Mouse (Mus musculus) right cerebral cortex, postnatal 4 days (tissue): ENCODE data around the gene Chrnb2.
"Not testable (repeated sequence)": the region's sequence is repeated elsewhere in the genome, so short reads cannot be mapped to it uniquely, and the experiment has no call there.

Experiments used
- DNase-seq: peaks from one replicate; pipeline ENCODE4 v3.0.0-alpha.2; 2022

Chrnb2 gene

GRCm38 (mm10) chr3:89764119-89764724, at the start of gene Chrnb2:
Chrnb2 (minus strand) TSS chr3:89764632.
- DNase-seq, result peak; percentile 73

DNA sequence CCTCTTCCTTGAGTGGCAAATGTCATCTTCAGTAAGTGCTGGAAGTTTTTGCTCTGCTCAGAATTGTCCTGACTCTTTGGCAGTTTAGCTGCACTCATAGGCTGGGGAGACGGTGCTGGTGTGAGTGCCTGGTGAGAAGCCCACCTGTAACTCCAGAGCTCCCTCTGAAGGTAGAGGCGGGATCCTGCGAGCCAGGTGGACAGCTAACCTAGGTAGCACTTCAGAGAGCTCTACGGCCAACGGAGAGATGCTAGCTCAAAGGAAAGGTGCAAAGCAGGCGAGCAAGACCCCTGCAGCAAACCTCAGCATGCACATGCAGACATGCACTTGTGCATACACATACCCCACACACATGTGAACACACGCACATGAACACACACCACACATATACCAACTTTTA, 49.6 kb upstream of the Chrnb2 start:
- DNase-seq, result no peak

GRCm38 (mm10) chr3:89812166-89812565, 47.7 kb upstream of the Chrnb2 start:
- no peak for DNase-seq

GRCm38 (mm10) chr3:89810841-89811240, 46.4 kb upstream of the Chrnb2 start:
- no peak for DNase-seq

DNA sequence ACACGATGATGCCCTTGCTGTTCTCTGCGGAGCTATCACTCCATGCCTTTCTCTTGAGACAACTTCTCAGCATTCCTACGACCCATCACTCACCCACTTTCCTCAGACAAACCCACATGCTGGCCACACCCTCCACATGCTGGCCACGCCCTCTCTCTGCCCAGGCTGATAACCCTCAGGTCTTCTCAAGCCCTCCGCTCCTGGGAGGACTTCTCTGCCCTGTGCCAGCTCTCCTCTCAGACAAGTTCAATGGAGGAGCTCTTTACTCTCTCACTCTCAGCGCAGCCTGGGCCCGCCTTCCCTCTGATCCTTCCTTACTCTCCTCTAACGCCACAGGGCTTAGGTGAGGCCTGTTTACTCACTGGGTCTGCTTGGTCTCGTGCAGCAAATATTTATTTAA, 44.2 kb upstream of the Chrnb2 start:
- DNase-seq, result no peak

- no peak for DNase-seq
Observed at GRCm38 (mm10) chr3:89807881-89808280, 43.4 kb upstream of the Chrnb2 start.

- no peak for DNase-seq
Observed at GRCm38 (mm10) chr3:89807171-89807570, 42.7 kb upstream of the Chrnb2 start.

- no peak for DNase-seq
Observed at GRCm38 (mm10) chr3:89806751-89807150, 42.3 kb upstream of the Chrnb2 start.

DNA sequence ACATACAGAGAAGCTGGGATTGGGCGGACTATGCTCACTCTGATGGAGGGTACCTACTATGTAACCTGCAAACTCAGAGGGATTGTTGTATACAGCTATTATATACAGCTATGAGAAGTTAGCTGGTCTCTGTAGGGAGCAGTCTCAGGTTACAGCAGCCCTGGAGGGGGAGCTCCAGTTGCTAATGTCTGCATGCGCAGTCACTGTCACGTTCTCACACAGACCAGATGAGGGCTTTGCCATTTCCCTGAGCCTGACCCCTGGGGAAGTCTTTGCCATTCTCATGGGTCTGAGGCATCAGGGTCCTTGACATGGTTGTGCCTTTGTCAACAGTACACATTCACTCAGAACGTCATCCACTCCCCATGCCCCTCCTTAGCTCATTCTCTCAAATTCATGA, 40.7 kb upstream of the Chrnb2 start:
- DNase-seq, result no peak

DNA sequence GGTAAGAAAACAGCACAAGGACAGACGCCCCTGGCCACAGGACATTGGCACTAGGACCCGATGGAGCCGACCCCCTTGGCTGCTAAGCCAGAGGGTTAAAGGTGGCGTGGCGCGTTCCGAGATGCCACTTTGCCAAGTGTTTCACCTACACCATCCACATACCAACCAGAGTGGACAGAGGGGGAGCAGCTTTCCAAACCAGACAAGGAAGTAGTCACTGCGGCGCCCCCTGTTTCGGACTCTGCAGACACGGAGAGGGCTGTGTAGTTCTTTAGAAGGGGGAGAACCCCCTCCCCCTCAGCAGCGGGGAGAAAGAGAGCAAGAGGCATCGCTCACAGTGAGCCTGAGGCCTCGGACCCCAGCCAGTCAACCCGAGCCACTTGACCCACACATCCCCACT, 38.4 kb upstream of the Chrnb2 start:
- DNase-seq, result no peak

GRCm38 (mm10) chr3:89801507-89801847, 37.0 kb upstream of the Chrnb2 start:
- DNase-seq, result no peak

- DNase-seq, result no peak
Observed at GRCm38 (mm10) chr3:89800774-89801506, 36.5 kb upstream of the Chrnb2 start.

- not testable (repeated sequence) for DNase-seq
Observed at GRCm38 (mm10) chr3:89800078-89800477, 35.6 kb upstream of the Chrnb2 start.

- no peak for DNase-seq
Observed at GRCm38 (mm10) chr3:89799476-89799875, 35.0 kb upstream of the Chrnb2 start.

DNA sequence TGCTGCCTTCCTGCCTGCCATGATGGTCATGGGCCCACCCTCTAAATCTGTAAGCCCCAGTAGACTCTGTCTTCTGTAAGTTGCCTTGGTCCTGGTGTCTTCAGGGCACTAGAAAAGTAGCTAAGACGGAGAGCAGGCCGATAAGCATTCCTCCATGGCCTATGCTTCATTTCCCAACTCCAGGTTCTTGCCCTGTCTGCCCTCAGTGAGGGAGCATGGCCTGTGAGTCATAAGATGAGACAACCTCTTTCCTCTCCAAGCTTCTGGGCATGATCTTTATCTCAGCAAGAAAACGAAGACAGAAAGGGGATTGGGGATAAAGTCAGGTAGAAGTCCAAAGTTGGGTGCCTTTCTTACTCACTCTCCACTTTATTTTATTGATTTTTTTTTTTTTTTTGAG, 34.1 kb upstream of the Chrnb2 start:
- DNase-seq, result no peak

- DNase-seq, result no peak
Observed at GRCm38 (mm10) chr3:89796358-89796757, 31.9 kb upstream of the Chrnb2 start.

DNA sequence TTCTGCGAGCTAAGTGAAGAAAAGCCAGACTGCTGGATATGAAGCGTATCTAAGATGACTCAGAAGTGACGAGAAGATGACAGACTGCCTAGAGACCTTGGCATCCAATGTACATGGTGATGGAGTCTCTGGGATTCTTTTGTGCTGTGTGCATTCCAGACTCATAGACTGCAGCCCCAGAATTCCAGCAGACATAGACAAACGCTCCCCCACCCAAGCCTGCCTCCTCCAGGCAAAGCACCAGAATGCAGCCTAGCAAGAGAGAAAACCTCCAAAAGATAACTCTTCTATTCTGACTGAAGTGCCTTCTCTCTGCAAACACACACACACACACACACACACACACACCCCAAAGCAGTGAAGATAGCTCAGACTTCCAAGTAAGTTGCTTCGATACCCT, 31.3 kb upstream of the Chrnb2 start:
- no peak for DNase-seq

DNA sequence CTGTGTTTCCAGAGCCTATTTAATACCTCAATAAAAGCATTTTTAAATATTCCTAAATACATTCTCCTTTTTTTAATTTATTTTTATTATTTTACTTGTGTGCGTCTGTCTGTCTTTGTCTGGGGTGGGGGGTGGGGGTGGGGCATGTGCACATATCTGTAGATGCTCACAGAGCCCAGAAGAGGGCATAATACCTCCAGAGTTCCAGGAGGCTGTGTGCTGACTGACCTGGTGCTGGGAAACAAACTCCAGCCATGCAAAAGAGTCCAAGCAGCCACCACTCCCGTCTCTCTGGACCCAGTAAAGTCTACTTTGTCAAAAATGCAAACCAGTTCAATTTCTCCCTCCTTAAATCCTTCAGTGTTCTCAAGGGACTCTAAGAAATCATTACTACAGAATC, 30.2 kb upstream of the Chrnb2 start:
- no peak for DNase-seq

- DNase-seq, result peak; percentile 30
Observed at GRCm38 (mm10) chr3:89788680-89789352, 24.4 kb upstream of the Chrnb2 start.

DNA sequence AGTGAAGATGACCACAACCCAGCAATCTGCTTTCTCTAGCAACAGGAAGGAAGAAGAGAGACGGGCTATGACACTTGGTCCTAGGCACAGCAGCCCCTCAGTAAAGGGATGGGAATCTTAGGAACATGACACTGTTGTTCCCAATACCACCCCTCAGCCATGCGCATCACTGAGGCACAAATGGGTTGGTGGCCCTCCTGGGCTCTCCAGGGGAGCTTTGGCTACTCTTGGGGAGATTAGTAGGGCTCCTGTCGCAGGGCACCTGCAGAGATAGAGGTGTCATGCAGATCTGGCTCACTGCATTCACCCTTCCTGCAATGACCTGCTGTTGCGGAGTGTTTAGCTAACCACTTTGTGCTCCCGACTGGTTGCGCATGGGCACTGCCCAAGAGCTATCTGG, 21.8 kb upstream of the Chrnb2 start:
- no peak for DNase-seq

DNA sequence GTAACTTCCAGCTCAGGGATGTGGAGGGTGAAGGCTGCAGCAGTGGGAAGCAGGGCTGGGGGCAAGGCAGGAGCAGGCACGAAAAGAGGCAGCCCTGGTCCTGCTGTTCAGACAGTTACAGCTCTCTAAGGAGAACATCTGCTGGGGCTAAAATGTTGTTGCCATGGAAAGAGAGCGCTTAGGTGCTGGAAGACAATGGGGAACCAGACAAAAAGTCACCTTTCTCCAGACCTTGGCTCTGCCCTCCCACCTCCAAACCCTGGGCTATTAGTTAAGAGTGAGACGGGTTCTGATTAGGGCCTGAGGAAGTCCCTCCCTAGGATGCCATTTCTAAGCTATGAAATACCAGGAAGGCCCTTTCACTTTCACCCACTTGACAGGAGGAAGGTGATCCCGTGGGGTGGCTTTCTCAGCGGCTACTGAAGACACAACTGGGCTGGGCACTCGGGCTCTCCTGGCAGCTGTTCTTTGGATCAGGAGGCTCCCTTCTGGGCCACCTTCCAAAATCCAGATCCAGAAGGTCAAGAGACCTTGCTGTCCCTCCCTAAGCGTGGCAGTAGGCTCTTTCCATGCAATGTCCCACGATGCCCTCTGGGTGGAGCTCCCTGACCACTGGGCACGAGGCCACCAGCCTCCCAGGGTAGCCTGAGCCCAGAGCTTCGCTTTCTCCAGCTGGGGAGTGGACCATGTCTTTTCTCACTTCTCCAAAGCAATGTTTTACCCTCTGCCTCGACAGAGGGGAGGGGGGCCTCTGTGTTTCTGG, 20.7 kb upstream of the Chrnb2 start:
- DNase-seq, result peak; percentile 66

DNA sequence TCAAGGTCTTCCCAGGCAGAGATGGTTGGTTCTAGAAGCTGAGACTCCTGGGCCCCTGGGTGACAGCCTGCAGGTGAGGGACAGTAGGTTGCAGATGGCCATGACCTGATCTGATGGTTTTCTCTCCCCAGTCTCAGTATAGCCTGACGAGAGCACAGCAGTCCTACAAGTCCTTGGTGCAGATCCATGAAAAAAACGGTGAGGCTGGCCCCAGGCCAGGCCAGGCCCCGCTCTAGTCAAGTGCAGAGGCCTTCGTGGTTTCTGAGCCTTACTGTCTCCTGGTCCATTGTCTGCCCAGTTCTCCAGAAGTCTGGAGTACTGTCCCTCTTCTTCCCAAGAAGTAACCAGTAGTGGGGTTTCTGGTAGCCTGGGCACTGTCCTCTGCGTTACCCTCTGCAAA, 17.2 kb upstream of the Chrnb2 start:
- DNase-seq, result no peak

DNA sequence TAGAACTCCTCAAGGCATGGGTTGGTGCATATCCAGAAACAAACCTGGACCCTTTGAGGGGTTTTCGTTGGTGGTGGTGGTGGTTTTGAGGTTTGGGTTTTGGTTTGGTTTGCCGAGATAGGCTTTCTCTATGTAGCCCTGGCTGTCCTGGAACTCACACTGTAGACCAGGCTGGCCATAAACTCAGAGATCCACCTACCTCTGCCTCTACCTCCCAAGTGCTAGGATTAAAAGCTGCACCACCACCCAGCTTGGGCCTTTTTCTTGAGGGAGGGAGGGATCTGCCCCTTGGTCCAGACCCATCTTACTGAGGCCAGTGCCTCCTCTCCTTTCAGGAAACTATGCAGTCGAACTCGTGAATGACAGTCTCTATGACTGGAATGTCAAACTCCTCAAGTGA, 15.7 kb upstream of the Chrnb2 start:
- DNase-seq, result no peak

- DNase-seq, result no peak
Observed at GRCm38 (mm10) chr3:89776001-89776400, 11.6 kb upstream of the Chrnb2 start.
